Mouse (Mus musculus): ENCODE data around the gene Gstp3. TPM values are rescaled to one million over a fixed set of nuclear protein-coding genes. Genes with fewer than 3 reads are reported as not detected.

Gstp3 gene
- polyA plus RNA-seq, 1 experiment from 2014 or later, result 0.41 TPM

- H3K27me3 ChIP-seq, result peaks cover 2% of the 10 kb centered on the region; the same call in 1 of the 2 replicates
- H3K9ac ChIP-seq, result no peak overlapping the region
- WGBS, result 73% methylated on average over 6 of the region's 6 CpGs
- H3K4me2 ChIP-seq (replicated peaks), result no peak overlapping the region
- no peak overlapping the region for H3K27ac ChIP-seq (replicated peaks)
- no peak overlapping the region for H3K4me3 ChIP-seq (replicated peaks)
- no peaks in the 10 kb centered on the region for H3K4me1 ChIP-seq
- H3K36me3 ChIP-seq, result no peaks in the 10 kb centered on the region
- no peaks in the 10 kb centered on the region for H3K9me3 ChIP-seq (replicated peaks)
- no peak for ATAC-seq (ENCODE audit: insufficient number of reproducible peaks, low FRiP score, low TSS enrichment, low read depth)
Observed at GRCm38 (mm10) chr19:4089128-4089527, 29.8 kb upstream of the Gstp3 start.

- no peak for ATAC-seq (ENCODE audit: insufficient number of reproducible peaks, low FRiP score, low TSS enrichment, low read depth)
- H3K4me2 ChIP-seq (replicated peaks), result no peak overlapping the region
- no peaks in the 10 kb centered on the region for H3K36me3 ChIP-seq
- H3K9ac ChIP-seq, result no peak overlapping the region
- H3K4me3 ChIP-seq (replicated peaks), result no peak overlapping the region
- 47% methylated on average over 5 of the region's 5 CpGs for WGBS
- no peaks in the 10 kb centered on the region for H3K4me1 ChIP-seq
- peaks cover 2% of the 10 kb centered on the region; the same call in 1 of the 2 replicates for H3K27me3 ChIP-seq
- H3K27ac ChIP-seq (replicated peaks), result no peak overlapping the region
- H3K9me3 ChIP-seq (replicated peaks), result no peaks in the 10 kb centered on the region
Observed at GRCm38 (mm10) chr19:4088146-4088545, 28.8 kb upstream of the Gstp3 start.

GRCm38 (mm10) chr19:4087090-4087489 lies 27.7 kb upstream of the Gstp3 start:
- no peak overlapping the region for H3K9ac ChIP-seq
- no peak for ATAC-seq (ENCODE audit: insufficient number of reproducible peaks, low FRiP score, low TSS enrichment, low read depth)
- peaks cover 2% of the 10 kb centered on the region; the same call in 1 of the 2 replicates for H3K27me3 ChIP-seq
- no peaks in the 10 kb centered on the region for H3K4me1 ChIP-seq
- H3K9me3 ChIP-seq (replicated peaks), result no peaks in the 10 kb centered on the region
- H3K4me2 ChIP-seq (replicated peaks), result no peak overlapping the region
- H3K36me3 ChIP-seq, result no peaks in the 10 kb centered on the region
- H3K27ac ChIP-seq (replicated peaks), result no peak overlapping the region
- no peak overlapping the region for H3K4me3 ChIP-seq (replicated peaks)
- WGBS, result 80% methylated on average over 5 of the region's 5 CpGs

GRCm38 (mm10) chr19:4086156-4086555 lies 26.8 kb upstream of the Gstp3 start:
- Histone ChIP-seq H3K27ac (replicated peaks) (no peak overlapping the region), H3K27me3 (peaks cover 2% of the 10 kb centered on the region; the same call in 1 of the 2 replicates), H3K4me1 (no peaks in the 10 kb centered on the region), H3K36me3 (no peaks in the 10 kb centered on the region), H3K9ac (no peak overlapping the region), H3K9me3 (replicated peaks) (no peaks in the 10 kb centered on the region), H3K4me2 (replicated peaks) (no peak overlapping the region), H3K4me3 (replicated peaks) (no peak overlapping the region)
- 89% methylated on average over 15 of the region's 15 CpGs for WGBS
- no peak for ATAC-seq (ENCODE audit: insufficient number of reproducible peaks, low FRiP score, low TSS enrichment, low read depth)

- no peaks in the 10 kb centered on the region for H3K36me3 ChIP-seq
- no peak overlapping the region for H3K4me3 ChIP-seq (replicated peaks)
- no peak overlapping the region for H3K4me2 ChIP-seq (replicated peaks)
- no peak for ATAC-seq (ENCODE audit: insufficient number of reproducible peaks, low FRiP score, low TSS enrichment, low read depth)
- H3K27me3 ChIP-seq, result peaks cover 2% of the 10 kb centered on the region; the same call in 1 of the 2 replicates
- H3K9ac ChIP-seq, result no peak overlapping the region
- 67% methylated on average over 1 of the region's 1 CpGs for WGBS
- H3K4me1 ChIP-seq, result no peaks in the 10 kb centered on the region
- no peak overlapping the region for H3K27ac ChIP-seq (replicated peaks)
- no peaks in the 10 kb centered on the region for H3K9me3 ChIP-seq (replicated peaks)
Observed at GRCm38 (mm10) chr19:4084984-4085383, 25.6 kb upstream of the Gstp3 start.

- Histone ChIP-seq H3K9ac (no peak overlapping the region), H3K9me3 (replicated peaks) (no peaks in the 10 kb centered on the region), H3K4me2 (replicated peaks) (no peak overlapping the region), H3K36me3 (no peaks in the 10 kb centered on the region), H3K27me3 (no peaks in the 10 kb centered on the region), H3K4me1 (no peaks in the 10 kb centered on the region), H3K4me3 (replicated peaks) (no peak overlapping the region), H3K27ac (replicated peaks) (no peak overlapping the region)
- ATAC-seq (ENCODE audit: insufficient number of reproducible peaks, low FRiP score, low TSS enrichment, low read depth), result no peak
- 26% methylated on average over 8 of the region's 8 CpGs for WGBS
Observed at GRCm38 (mm10) chr19:4083826-4084225, 24.5 kb upstream of the Gstp3 start.

- 69% methylated on average over 7 of the region's 7 CpGs for WGBS
- no peak for ATAC-seq (ENCODE audit: insufficient number of reproducible peaks, low FRiP score, low TSS enrichment, low read depth)
- Histone ChIP-seq H3K36me3 (no peaks in the 10 kb centered on the region), H3K27me3 (no peaks in the 10 kb centered on the region), H3K27ac (replicated peaks) (no peak overlapping the region), H3K9me3 (replicated peaks) (no peaks in the 10 kb centered on the region), H3K4me2 (replicated peaks) (no peak overlapping the region), H3K4me3 (replicated peaks) (no peak overlapping the region), H3K9ac (no peak overlapping the region), H3K4me1 (no peaks in the 10 kb centered on the region)
Observed at GRCm38 (mm10) chr19:4083316-4083715, 23.9 kb upstream of the Gstp3 start.

GRCm38 (mm10) chr19:4082219-4082965 lies 23.0 kb upstream of the Gstp3 start:
- 77% methylated on average over 11 of the region's 11 CpGs for WGBS
- Histone ChIP-seq H3K4me2 (replicated peaks) (no peak overlapping the region), H3K36me3 (no peaks in the 10 kb centered on the region), H3K4me1 (no peaks in the 10 kb centered on the region), H3K4me3 (replicated peaks) (no peak overlapping the region), H3K9ac (no peak overlapping the region), H3K27ac (replicated peaks) (no peak overlapping the region), H3K27me3 (no peaks in the 10 kb centered on the region), H3K9me3 (replicated peaks) (no peaks in the 10 kb centered on the region)
- ATAC-seq (ENCODE audit: insufficient number of reproducible peaks, low FRiP score, low TSS enrichment, low read depth), result no peak

GRCm38 (mm10) chr19:4081394-4081793 lies 22.0 kb upstream of the Gstp3 start, which contains the start of gene Cabp2:
TSS of gene Cabp2 (plus strand) at chr19:4081578.
- no peak for ATAC-seq (ENCODE audit: insufficient number of reproducible peaks, low FRiP score, low TSS enrichment, low read depth)
- Histone ChIP-seq H3K27me3 (no peaks in the 10 kb centered on the region), H3K9me3 (replicated peaks) (no peaks in the 10 kb centered on the region), H3K36me3 (no peaks in the 10 kb centered on the region), H3K9ac (no peak within 1 kb of the TSS), H3K27ac (replicated peaks) (no peak within 1 kb of the TSS), H3K4me3 (replicated peaks) (no peak within 1 kb of the TSS), H3K4me2 (replicated peaks) (no peak within 1 kb of the TSS), H3K4me1 (no peaks in the 10 kb centered on the region)
- WGBS, result 73% methylated on average over 3 of the region's 3 CpGs

- Histone ChIP-seq H3K4me3 (replicated peaks) (no peak overlapping the region), H3K9ac (no peak overlapping the region), H3K27ac (replicated peaks) (no peak overlapping the region), H3K27me3 (no peaks in the 10 kb centered on the region), H3K4me2 (replicated peaks) (no peak overlapping the region), H3K4me1 (no peaks in the 10 kb centered on the region), H3K9me3 (replicated peaks) (no peaks in the 10 kb centered on the region), H3K36me3 (no peaks in the 10 kb centered on the region)
- ATAC-seq (ENCODE audit: insufficient number of reproducible peaks, low FRiP score, low TSS enrichment, low read depth), result no peak
- 64% methylated on average over 8 of the region's 8 CpGs for WGBS
Observed at GRCm38 (mm10) chr19:4080511-4081009, 21.2 kb upstream of the Gstp3 start.

GRCm38 (mm10) chr19:4079594-4079993 lies 20.2 kb upstream of the Gstp3 start:
- Histone ChIP-seq H3K9ac (no peak overlapping the region), H3K9me3 (replicated peaks) (no peaks in the 10 kb centered on the region), H3K4me2 (replicated peaks) (no peak overlapping the region), H3K4me3 (replicated peaks) (no peak overlapping the region), H3K27me3 (no peaks in the 10 kb centered on the region), H3K36me3 (no peaks in the 10 kb centered on the region), H3K27ac (replicated peaks) (no peak overlapping the region), H3K4me1 (no peaks in the 10 kb centered on the region)
- 74% methylated on average over 1 of the region's 1 CpGs for WGBS
- ATAC-seq (ENCODE audit: insufficient number of reproducible peaks, low FRiP score, low TSS enrichment, low read depth), result no peak

GRCm38 (mm10) chr19:4075531-4075930 lies 16.2 kb upstream of the Gstp3 start:
- Histone ChIP-seq H3K4me1 (no peaks in the 10 kb centered on the region), H3K36me3 (no peaks in the 10 kb centered on the region), H3K4me2 (replicated peaks) (no peak overlapping the region), H3K27ac (replicated peaks) (no peak overlapping the region), H3K9ac (no peak overlapping the region), H3K27me3 (no peaks in the 10 kb centered on the region), H3K9me3 (replicated peaks) (no peaks in the 10 kb centered on the region), H3K4me3 (replicated peaks) (no peak overlapping the region)
- ATAC-seq (ENCODE audit: insufficient number of reproducible peaks, low FRiP score, low TSS enrichment, low read depth), result no peak
- WGBS, result 92% methylated on average over 1 of the region's 1 CpGs
